Mouse (Mus musculus): Measurements from ENCODE around the gene Tbl1x.
A peak's percentile ranks its signal among the peaks of the same experiment; 100 is the strongest.
"Not testable (repeated sequence)": the region's sequence is repeated elsewhere in the genome, so short reads cannot be mapped to it uniquely, and the experiment has no call there.

Gene Tbl1x

GRCm38 (mm10) chrX:77510371-77511300, at the start of gene Tbl1x:
TSS of gene Tbl1x (plus strand) at chrX:77511013.
- DNase-seq (ENCODE audit: low spot score in 2 of 2), result peak; percentile 33 to 76

- DNase-seq (ENCODE audit: low spot score in 2 of 2), result no peak
Observed at GRCm38 (mm10) chrX:77469216-77469615, 41.6 kb upstream of the Tbl1x start.

- no peak for DNase-seq (ENCODE audit: low spot score in 2 of 2)
Observed at GRCm38 (mm10) chrX:77472858-77473257, 38.0 kb upstream of the Tbl1x start.

- DNase-seq (ENCODE audit: low spot score in 2 of 2), result no peak
Observed at GRCm38 (mm10) chrX:77473511-77473910, 37.3 kb upstream of the Tbl1x start.

- no peak for DNase-seq (ENCODE audit: low spot score in 2 of 2)
Observed at GRCm38 (mm10) chrX:77474551-77474950, 36.3 kb upstream of the Tbl1x start.

- no peak for DNase-seq (ENCODE audit: low spot score in 2 of 2)
Observed at GRCm38 (mm10) chrX:77477526-77477925, 33.3 kb upstream of the Tbl1x start.

GRCm38 (mm10) chrX:77487922-77488799, 22.7 kb upstream of the Tbl1x start:
- DNase-seq (ENCODE audit: low spot score in 2 of 2), result peak in 1 of 2 experiments; percentile 5

- DNase-seq (ENCODE audit: low spot score in 2 of 2), result no peak
Observed at GRCm38 (mm10) chrX:77490127-77490526, 20.7 kb upstream of the Tbl1x start.

GRCm38 (mm10) chrX:77509149-77509548, 1.7 kb upstream of the Tbl1x start:
- DNase-seq (ENCODE audit: low spot score in 2 of 2), result peak; percentile 53 to 72

GRCm38 (mm10) chrX:77509776-77510175, 1.0 kb upstream of the Tbl1x start:
- DNase-seq (ENCODE audit: low spot score in 2 of 2), result peak in 1 of 2 experiments; percentile 11

GRCm38 (mm10) chrX:77511301-77511993, 634 bp downstream of the Tbl1x start:
- peak; percentile 20 to 36 for DNase-seq (ENCODE audit: low spot score in 2 of 2)

GRCm38 (mm10) chrX:77511994-77512485, 1.2 kb downstream of the Tbl1x start:
- no peak for DNase-seq (ENCODE audit: low spot score in 2 of 2)

GRCm38 (mm10) chrX:77517274-77518085, 6.7 kb downstream of the Tbl1x start:
- no peak for DNase-seq (ENCODE audit: low spot score in 2 of 2)

GRCm38 (mm10) chrX:77518929-77519328, 8.1 kb downstream of the Tbl1x start:
- no peak for DNase-seq (ENCODE audit: low spot score in 2 of 2)

GRCm38 (mm10) chrX:77522842-77523375, 12.1 kb downstream of the Tbl1x start:
- no peak for DNase-seq (ENCODE audit: low spot score in 2 of 2)

- DNase-seq (ENCODE audit: low spot score in 2 of 2), result no peak
Observed at GRCm38 (mm10) chrX:77525179-77525578, 14.4 kb downstream of the Tbl1x start.

- DNase-seq (ENCODE audit: low spot score in 2 of 2), result no peak
Observed at GRCm38 (mm10) chrX:77528401-77528800, 17.6 kb downstream of the Tbl1x start.

GRCm38 (mm10) chrX:77530997-77531396, 20.2 kb downstream of the Tbl1x start:
- no peak for DNase-seq (ENCODE audit: low spot score in 2 of 2)

- DNase-seq (ENCODE audit: low spot score in 2 of 2), result no peak
Observed at GRCm38 (mm10) chrX:77533922-77534321, 23.1 kb downstream of the Tbl1x start.

- not testable (repeated sequence) for DNase-seq (ENCODE audit: low spot score in 2 of 2)
Observed at GRCm38 (mm10) chrX:77539770-77540169, 29.0 kb downstream of the Tbl1x start.

All from cerebellum, postnatal 4 days (tissue).